Mouse (Mus musculus): ENCODE data around the gene Atp5d. TPM values are rescaled to one million over a fixed set of nuclear protein-coding genes. Genes with fewer than 3 reads are reported as not detected.

The Atp5d gene
- total RNA-seq (2021) = 100 to 1,000 TPM; 342 to 379 TPM

- DNase-seq (ENCODE audit: extremely low spot score in 1 of 2, low spot score in 2 of 2) = peak in 1 of 2 experiments; percentile 85
- intact Hi-C loops (cut with DNase I) = no loop called here
Observed at GRCm38 (mm10) chr10:80138553-80139438, at the start of gene Atp5d. Atp5d (plus strand) TSS chr10:80138632.

GRCm38 (mm10) chr10:80089146-80089545 is 49.3 kb upstream of the Atp5d start:
- intact Hi-C loops (cut with DNase I) = no loop called here

GRCm38 (mm10) chr10:80091527-80091926 is 46.9 kb upstream of the Atp5d start:
- intact Hi-C loops (cut with DNase I) = no loop called here

More at GRCm38 (mm10) chr10:80089146-80089545, 49.3 kb upstream of the Atp5d start:
- DNase-seq (ENCODE audit: extremely low spot score in 1 of 2, low spot score in 2 of 2) = no peak

GRCm38 (mm10) chr10:80092690-80093089 is 45.7 kb upstream of the Atp5d start:
- intact Hi-C loops (cut with DNase I) = no loop called here
- DNase-seq (ENCODE audit: extremely low spot score in 1 of 2, low spot score in 2 of 2) = no peak

More at GRCm38 (mm10) chr10:80091527-80091926, 46.9 kb upstream of the Atp5d start:
- no peak for DNase-seq (ENCODE audit: extremely low spot score in 1 of 2, low spot score in 2 of 2)

- intact Hi-C loops (cut with DNase I) = no loop called here
- no peak for DNase-seq (ENCODE audit: extremely low spot score in 1 of 2, low spot score in 2 of 2)
Observed at GRCm38 (mm10) chr10:80094085-80094484, 44.3 kb upstream of the Atp5d start.

- DNase-seq (ENCODE audit: extremely low spot score in 1 of 2, low spot score in 2 of 2) = no peak
- intact Hi-C loops (cut with DNase I) = no loop called here
Observed at GRCm38 (mm10) chr10:80094684-80095083, 43.7 kb upstream of the Atp5d start.

- DNase-seq (ENCODE audit: extremely low spot score in 1 of 2, low spot score in 2 of 2) = no peak
- intact Hi-C loops (cut with DNase I) = no loop called here
Observed at GRCm38 (mm10) chr10:80095547-80095946, 42.9 kb upstream of the Atp5d start.

- DNase-seq (ENCODE audit: extremely low spot score in 1 of 2, low spot score in 2 of 2) = no peak
- intact Hi-C loops (cut with DNase I) = no loop called here
Observed at GRCm38 (mm10) chr10:80097275-80097674, 41.2 kb upstream of the Atp5d start.

- intact Hi-C loops (cut with DNase I) = no loop called here
- no peak for DNase-seq (ENCODE audit: extremely low spot score in 1 of 2, low spot score in 2 of 2)
Observed at GRCm38 (mm10) chr10:80098630-80099029, 39.8 kb upstream of the Atp5d start.

- DNase-seq (ENCODE audit: extremely low spot score in 1 of 2, low spot score in 2 of 2) = peak in 1 of 2 experiments; percentile 65
- intact Hi-C loops (cut with DNase I) = loop anchor here (5.0 kb wide), 1 partner anchor 39 kb away; no protein-coding TSS in a partner anchor
Observed at GRCm38 (mm10) chr10:80100982-80101381, 37.5 kb upstream of the Atp5d start.

- intact Hi-C loops (cut with DNase I) = loop anchor here (5.0 kb wide), 1 partner anchor 40 kb away; no protein-coding TSS in a partner anchor
- DNase-seq (ENCODE audit: extremely low spot score in 1 of 2, low spot score in 2 of 2) = peak; percentile 64 to 93
Observed at GRCm38 (mm10) chr10:80102216-80102915, 36.1 kb upstream of the Atp5d start.

- intact Hi-C loops (cut with DNase I) = loop anchor here (5.0 kb wide), 1 partner anchor 41 kb away; no protein-coding TSS in a partner anchor
Observed at GRCm38 (mm10) chr10:80103032-80103431, 35.4 kb upstream of the Atp5d start.

GRCm38 (mm10) chr10:80104181-80104580 is 34.3 kb upstream of the Atp5d start:
- intact Hi-C loops (cut with DNase I) = loop anchor here (5.0 kb wide), 1 partner anchor 42 kb away; no protein-coding TSS in a partner anchor

More at GRCm38 (mm10) chr10:80103032-80103431, 35.4 kb upstream of the Atp5d start:
- DNase-seq (ENCODE audit: extremely low spot score in 1 of 2, low spot score in 2 of 2) = no peak

GRCm38 (mm10) chr10:80105460-80105859 is 33.0 kb upstream of the Atp5d start, which contains the start of gene Sbno2:
Sbno2 (minus strand) TSS chr10:80105571.
- DNase-seq (ENCODE audit: extremely low spot score in 1 of 2, low spot score in 2 of 2) = no peak
- intact Hi-C loops (cut with DNase I) = no loop called here

More at GRCm38 (mm10) chr10:80104181-80104580, 34.3 kb upstream of the Atp5d start:
- DNase-seq (ENCODE audit: extremely low spot score in 1 of 2, low spot score in 2 of 2) = no peak

GRCm38 (mm10) chr10:80105926-80106325 is 32.5 kb upstream of the Atp5d start:
- no peak for DNase-seq (ENCODE audit: extremely low spot score in 1 of 2, low spot score in 2 of 2)
- intact Hi-C loops (cut with DNase I) = no loop called here

GRCm38 (mm10) chr10:80107678-80108077 is 30.8 kb upstream of the Atp5d start:
- intact Hi-C loops (cut with DNase I) = no loop called here
- no peak for DNase-seq (ENCODE audit: extremely low spot score in 1 of 2, low spot score in 2 of 2)

GRCm38 (mm10) chr10:80114341-80115284 is 23.8 kb upstream of the Atp5d start:
- DNase-seq (ENCODE audit: extremely low spot score in 1 of 2, low spot score in 2 of 2) = peak; percentile 85 to 91
- intact Hi-C loops (cut with DNase I) = loop anchor here (5.0 kb wide), 3 partner anchors 37 to 127 kb away; partner anchors contain the start of gene Cnn2

- intact Hi-C loops (cut with DNase I) = loop anchor here (5.0 kb wide), 2 partner anchors 63 to 128 kb away; partner anchors contain the start of gene Cnn2
Observed at GRCm38 (mm10) chr10:80115290-80115943, 23.0 kb upstream of the Atp5d start, which contains the start of gene Stk11. Stk11 (plus strand) TSS chr10:80115803.

More at GRCm38 (mm10) chr10:80115290-80115943, 23.0 kb upstream of the Atp5d start, which contains the start of gene Stk11:
- DNase-seq (ENCODE audit: extremely low spot score in 1 of 2, low spot score in 2 of 2) = peak; percentile 100

Data from left cerebral cortex, postnatal 10 days (tissue).